Mouse (Mus musculus): ENCODE results near the gene Mcam. TPM values are rescaled to one million over a fixed set of nuclear protein-coding genes. Genes with fewer than 3 reads are reported as not detected.

The Mcam gene
- 16.8 and 17.4 TPM in 2 replicates for polyA plus RNA-seq (2012; rRNA removed)

DNA sequence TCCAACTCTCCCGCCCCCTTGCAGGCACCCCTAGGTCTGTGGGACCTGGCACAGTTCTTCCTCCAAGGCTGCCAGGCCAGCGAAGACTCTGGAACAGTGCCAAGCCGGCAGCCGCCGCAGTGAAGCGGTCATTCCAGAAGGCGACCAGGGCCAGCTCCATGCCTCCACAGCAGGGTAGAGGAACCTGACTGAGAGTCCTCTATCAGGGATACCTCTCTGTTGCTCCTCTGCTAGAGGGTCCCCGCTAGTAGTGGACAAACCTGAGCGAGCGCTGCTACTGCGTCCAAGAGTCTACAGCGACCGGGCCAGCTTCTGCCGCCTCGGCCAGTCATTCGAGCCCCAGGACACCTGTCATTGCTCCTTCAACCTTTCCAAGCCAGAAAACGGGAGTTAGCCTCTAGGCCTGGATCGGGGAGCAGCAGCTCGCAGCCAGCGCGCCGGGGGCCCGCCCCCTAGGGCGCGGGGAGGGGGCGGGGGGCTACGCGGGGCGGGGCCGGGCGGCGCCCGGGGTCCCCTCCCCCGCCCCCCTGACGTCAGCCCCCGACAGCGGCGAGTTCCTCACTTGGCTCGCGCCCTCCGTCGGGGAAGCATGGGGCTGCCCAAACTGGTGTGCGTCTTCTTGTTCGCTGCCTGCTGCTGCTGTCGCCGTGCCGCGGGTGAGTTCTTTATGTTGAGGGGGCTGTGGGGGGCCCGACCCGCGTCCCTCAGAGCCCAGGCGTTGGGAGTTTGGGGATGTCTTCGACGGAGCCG is at the start of gene Mcam:
Gene Mcam (plus strand): TSS at position 369 of the 750 bp plus-strand sequence.
- DNase-seq (ENCODE audit: extremely low spot score in 1 of 2, low spot score in 1 of 2) = no peak

DNA sequence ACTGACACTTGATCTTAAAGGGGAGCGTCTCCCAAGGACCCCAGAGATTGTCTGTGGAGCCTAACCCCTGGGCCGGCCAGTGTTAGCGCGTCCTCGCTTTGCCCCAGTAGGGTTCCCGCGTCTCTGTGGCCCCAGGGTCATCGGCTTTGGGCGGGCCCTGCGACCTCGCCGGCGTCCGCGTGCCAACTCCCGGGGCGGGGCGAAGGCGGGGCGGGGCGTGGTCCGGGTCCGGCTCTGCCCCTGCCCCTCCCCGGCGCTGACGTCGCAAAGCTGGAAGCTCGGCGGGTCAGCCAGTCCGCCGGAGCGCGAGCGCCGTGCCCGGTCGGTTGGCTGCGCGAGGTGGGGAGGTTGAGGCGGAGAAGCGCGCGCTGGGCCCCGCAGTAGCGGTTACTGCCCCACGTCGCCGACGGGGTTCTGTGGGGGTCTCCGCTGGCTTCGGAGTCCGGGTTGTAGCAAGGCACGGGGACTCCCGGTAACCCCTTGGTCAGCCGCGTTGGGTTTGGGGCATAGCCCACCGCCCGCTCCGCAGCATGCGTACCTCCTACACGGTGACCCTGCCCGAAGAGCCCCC is 49.5 kb upstream of the Mcam start:
- peak; percentile 82 to 91 for DNase-seq (ENCODE audit: extremely low spot score in 1 of 2, low spot score in 1 of 2)

GRCm38 (mm10) chr9:44085276-44085675 is 49.0 kb upstream of the Mcam start:
- DNase-seq (ENCODE audit: extremely low spot score in 1 of 2, low spot score in 1 of 2) = no peak

GRCm38 (mm10) chr9:44085741-44086665 is 48.3 kb upstream of the Mcam start:
- peak; percentile 63 to 75 for DNase-seq (ENCODE audit: extremely low spot score in 1 of 2, low spot score in 1 of 2)

- DNase-seq (ENCODE audit: extremely low spot score in 1 of 2, low spot score in 1 of 2) = no peak
Observed at GRCm38 (mm10) chr9:44086960-44087359, 47.3 kb upstream of the Mcam start.

DNA sequence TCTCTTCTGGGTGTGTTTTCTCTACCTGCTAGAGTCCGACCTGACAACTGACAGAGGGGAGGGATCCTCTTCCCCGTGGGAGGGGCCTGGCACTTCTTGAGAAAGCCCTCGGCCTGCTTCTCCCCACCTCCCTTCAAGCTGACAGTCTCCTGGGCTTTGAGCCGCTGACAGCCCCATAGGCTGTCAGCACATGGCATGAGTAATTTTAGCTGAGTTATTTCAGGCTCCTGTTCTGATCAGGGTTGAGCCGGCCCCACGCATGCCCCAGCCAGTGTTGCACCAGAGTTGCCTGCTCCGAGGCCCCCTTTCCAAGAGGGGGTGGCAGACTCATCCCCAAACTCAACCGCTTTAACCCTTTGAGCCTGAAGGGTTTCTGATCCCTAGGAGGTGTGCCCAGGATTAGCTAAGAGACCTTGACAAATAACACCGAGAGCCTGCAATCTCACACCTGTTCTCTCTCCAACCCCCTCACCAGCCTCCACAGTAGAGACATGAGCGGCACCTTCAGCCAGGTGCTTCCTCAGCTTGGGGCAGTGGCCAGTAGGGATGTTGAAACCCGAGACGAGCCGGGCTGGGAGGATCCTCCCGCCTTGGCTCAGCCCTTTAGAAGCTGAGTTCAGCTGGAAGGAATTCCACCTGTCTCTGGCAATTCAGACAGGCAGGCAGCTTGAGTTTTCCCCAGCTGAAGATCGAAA is 46.4 kb upstream of the Mcam start:
- DNase-seq (ENCODE audit: extremely low spot score in 1 of 2, low spot score in 1 of 2) = peak; percentile 76 to 81

GRCm38 (mm10) chr9:44088877-44089608 is 45.2 kb upstream of the Mcam start:
- no peak for DNase-seq (ENCODE audit: extremely low spot score in 1 of 2, low spot score in 1 of 2)

DNA sequence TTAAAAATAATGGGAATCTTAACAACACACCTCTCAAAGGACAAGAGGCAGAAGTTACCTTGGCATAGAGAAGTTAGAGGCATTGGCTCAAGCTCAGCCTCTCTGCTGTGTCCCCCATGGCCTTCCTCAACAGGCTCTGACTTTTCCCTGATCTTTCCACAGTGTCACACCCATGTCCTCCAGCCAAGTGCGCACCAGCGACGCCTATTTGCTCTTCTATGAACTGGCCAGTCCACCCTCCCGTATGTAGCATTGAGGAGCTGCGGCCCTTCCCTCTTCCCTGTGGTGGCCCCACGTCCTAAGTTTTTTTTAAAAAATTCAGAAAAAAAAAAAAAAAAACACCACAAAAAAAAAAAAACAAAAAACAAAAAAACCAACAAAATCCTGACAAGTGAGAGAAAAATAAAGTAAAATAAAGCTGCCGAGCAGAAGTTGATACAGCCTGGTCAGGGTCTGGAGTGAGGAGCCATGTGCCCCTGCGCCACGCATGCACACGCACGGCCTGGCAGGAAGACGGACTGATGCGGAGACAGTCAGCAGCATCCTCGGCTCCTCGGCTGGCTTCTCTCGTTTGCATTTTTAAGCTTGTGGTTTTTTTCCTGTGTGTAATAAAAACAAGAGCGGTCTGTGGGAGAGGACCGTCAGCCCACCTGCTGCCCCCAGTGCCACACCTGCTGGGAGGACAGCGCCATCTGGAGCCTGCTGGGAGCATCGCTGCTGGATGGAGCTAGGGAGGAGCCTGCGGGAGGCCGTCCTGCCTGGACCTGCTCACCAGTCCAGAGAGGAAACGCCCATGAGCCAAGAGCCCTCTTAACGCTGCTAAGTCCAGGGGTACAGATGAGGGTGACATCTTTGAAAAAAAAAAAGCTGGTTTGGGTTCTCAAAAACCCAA is 40.4 kb upstream of the Mcam start:
- peak; percentile 71 to 91 for DNase-seq (ENCODE audit: extremely low spot score in 1 of 2, low spot score in 1 of 2)

GRCm38 (mm10) chr9:44094737-44095136 is 39.5 kb upstream of the Mcam start:
- no peak for DNase-seq (ENCODE audit: extremely low spot score in 1 of 2, low spot score in 1 of 2)

- no peak for DNase-seq (ENCODE audit: extremely low spot score in 1 of 2, low spot score in 1 of 2)
Observed at GRCm38 (mm10) chr9:44095781-44096180, 38.5 kb upstream of the Mcam start.

DNA sequence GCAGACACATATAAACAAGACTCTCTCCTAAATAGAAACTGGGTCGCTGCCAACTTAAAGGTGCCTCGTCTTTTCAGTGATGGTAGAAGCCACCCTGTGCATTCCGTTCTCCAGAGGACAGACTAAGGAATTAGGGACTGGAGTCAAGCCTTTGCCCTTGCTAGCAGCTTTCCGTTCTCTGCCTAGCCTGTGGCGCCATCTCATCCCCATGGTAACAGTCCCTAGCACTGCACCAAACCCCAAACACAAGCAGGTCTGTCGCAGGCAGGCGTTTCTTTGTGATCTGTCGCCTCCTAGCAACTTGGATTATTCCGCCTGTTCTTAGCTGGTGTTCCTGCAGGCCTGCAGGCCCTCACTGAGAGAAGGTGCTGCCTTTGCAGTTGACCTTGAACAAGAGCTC is 37.7 kb upstream of the Mcam start:
- DNase-seq (ENCODE audit: extremely low spot score in 1 of 2, low spot score in 1 of 2) = no peak

GRCm38 (mm10) chr9:44101490-44101889 is 32.8 kb upstream of the Mcam start, which contains the start of gene Mfrp:
TSS of gene Mfrp (plus strand) at chr9:44101729.
- no peak for DNase-seq (ENCODE audit: extremely low spot score in 1 of 2, low spot score in 1 of 2)

DNA sequence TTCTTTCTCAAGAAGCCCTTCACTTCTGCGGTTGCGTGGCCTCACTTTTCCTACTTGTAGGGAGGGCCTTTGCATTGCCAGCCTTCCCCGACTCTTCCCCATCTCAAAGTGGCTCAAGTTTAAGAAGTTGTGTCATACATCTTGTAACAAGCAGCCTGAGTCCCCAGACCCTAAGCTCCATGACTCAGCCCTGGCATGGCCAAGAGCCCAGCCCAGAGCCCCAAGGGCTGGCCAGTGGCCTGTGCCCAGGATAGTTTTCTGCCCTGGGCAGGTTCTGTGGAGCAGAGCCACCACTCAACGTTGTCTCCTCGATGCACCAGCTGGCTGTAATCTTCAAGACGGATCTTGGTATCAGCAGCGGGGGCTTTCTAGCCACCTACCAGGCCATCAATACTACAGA is 29.4 kb upstream of the Mcam start:
- no peak for DNase-seq (ENCODE audit: extremely low spot score in 1 of 2, low spot score in 1 of 2)

GRCm38 (mm10) chr9:44105781-44106180 is 28.5 kb upstream of the Mcam start:
- no peak for DNase-seq (ENCODE audit: extremely low spot score in 1 of 2, low spot score in 1 of 2)

GRCm38 (mm10) chr9:44106182-44106581 is 28.1 kb upstream of the Mcam start:
- DNase-seq (ENCODE audit: extremely low spot score in 1 of 2, low spot score in 1 of 2) = no peak

GRCm38 (mm10) chr9:44106596-44106995 is 27.7 kb upstream of the Mcam start:
- DNase-seq (ENCODE audit: extremely low spot score in 1 of 2, low spot score in 1 of 2) = no peak

DNA sequence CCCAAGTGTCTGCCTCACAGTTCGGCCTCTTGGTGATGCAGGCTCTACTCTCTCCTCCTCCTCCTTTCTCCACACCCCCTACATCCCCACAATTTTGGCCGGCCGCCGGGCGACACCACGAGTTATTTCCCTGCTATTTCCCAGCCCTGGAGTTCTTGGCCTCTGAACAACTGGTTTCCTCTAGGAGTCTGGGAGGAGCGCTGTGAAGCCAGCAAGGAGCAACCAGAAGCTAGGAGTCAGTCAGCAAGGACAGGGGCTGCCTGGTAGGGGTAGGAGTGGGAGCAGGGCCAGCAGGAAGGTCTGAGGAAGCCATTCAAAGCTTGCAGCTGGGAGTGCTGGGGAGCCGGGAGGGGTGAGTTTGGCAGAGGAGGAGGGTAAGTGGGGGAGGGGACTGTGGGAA is 27.2 kb upstream of the Mcam start, which contains the start of gene C1qtnf5:
Gene C1qtnf5 (plus strand): TSS at position 136 of the 400 bp plus-strand sequence.
- peak in 1 of 2 experiments; percentile 79 for DNase-seq (ENCODE audit: extremely low spot score in 1 of 2, low spot score in 1 of 2)

GRCm38 (mm10) chr9:44107557-44108179 is 26.6 kb upstream of the Mcam start:
- DNase-seq (ENCODE audit: extremely low spot score in 1 of 2, low spot score in 1 of 2) = no peak
